Mouse (Mus musculus): ENCODE data around the gene Phldb2.

- no peak for TF ChIP-seq CTCF (IDR thresholded peaks at IDR 0.05; ENCODE audit: low read depth, low read length)
- no peak for TF ChIP-seq TAL1 (conservative IDR thresholded peaks at IDR 0.05; ENCODE audit: low read depth, low read length)
These were observed 154.8 kb downstream of the Phldb2 start for GRCm38 (mm10) chr16:45798591-45798990.
